Mouse (Mus musculus): ENCODE measurements around the gene Cd160. TPM values are rescaled to one million over a fixed set of nuclear protein-coding genes. Genes with fewer than 3 reads are reported as not detected.
A peak's percentile ranks its signal among the peaks of the same experiment; 100 is the strongest.

Cd160 gene
- polyA plus RNA-seq, 1 experiment: not detected

- no peaks in the 10 kb centered on the region for H3K36me3 ChIP-seq (ENCODE audit: control insufficient read depth, insufficient read depth, low read length)
- H3K27me3 ChIP-seq (ENCODE audit: control insufficient read depth, insufficient read depth, low read length): no peaks in the 10 kb centered on the region
- no peaks in the 10 kb centered on the region for H3K4me1 ChIP-seq (ENCODE audit: control insufficient read depth, insufficient read depth, low read length)
- TF ChIP-seq POLR2A (IDR thresholded peaks at IDR 0.05; ENCODE audit: control insufficient read depth, low read depth, low read length) (no peak), CTCF (IDR thresholded peaks at IDR 0.05; ENCODE audit: control insufficient read depth, insufficient read depth, insufficient replicate concordance, low read depth, low read length) (no peak)
- no peak overlapping the region for H3K4me3 ChIP-seq (ENCODE audit: control insufficient read depth, low read depth, low read length)
- no peak overlapping the region for H3K27ac ChIP-seq (ENCODE audit: control insufficient read depth, insufficient read depth, low read depth, low read length)
These were observed 17.8 kb upstream of the Cd160 start for GRCm38 (mm10) chr3:96846985-96847384.

DNA sequence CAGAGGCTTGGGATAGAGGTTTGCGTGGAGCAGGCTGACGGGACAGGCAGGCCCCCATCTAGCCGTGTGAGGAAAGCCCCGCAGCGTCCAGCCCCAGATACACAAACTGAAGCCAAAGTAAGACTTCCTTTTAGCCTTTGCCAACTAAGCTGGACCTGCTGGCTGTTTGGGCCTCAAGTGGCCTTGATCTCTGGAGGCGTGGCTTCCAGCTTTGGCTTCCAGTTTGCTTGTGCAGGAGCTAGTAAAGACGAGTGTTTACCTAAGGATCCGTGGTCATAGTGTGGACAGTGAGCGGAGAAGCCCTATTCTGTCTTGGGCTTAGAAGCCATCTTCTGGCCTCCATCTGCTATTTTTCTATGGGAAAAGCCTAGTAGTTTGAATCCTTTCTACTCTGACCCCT is 16.7 kb upstream of the Cd160 start:
- TF ChIP-seq POLR2A (IDR thresholded peaks at IDR 0.05; ENCODE audit: control insufficient read depth, low read depth, low read length) (no peak), CTCF (IDR thresholded peaks at IDR 0.05; ENCODE audit: control insufficient read depth, insufficient read depth, insufficient replicate concordance, low read depth, low read length) (no peak)
- Histone ChIP-seq H3K4me1 (ENCODE audit: control insufficient read depth, insufficient read depth, low read length) (no peaks in the 10 kb centered on the region), H3K27ac (ENCODE audit: control insufficient read depth, insufficient read depth, low read depth, low read length) (no peak overlapping the region), H3K27me3 (ENCODE audit: control insufficient read depth, insufficient read depth, low read length) (no peaks in the 10 kb centered on the region), H3K4me3 (ENCODE audit: control insufficient read depth, low read depth, low read length) (no peak overlapping the region), H3K36me3 (ENCODE audit: control insufficient read depth, insufficient read depth, low read length) (no peaks in the 10 kb centered on the region)

DNA sequence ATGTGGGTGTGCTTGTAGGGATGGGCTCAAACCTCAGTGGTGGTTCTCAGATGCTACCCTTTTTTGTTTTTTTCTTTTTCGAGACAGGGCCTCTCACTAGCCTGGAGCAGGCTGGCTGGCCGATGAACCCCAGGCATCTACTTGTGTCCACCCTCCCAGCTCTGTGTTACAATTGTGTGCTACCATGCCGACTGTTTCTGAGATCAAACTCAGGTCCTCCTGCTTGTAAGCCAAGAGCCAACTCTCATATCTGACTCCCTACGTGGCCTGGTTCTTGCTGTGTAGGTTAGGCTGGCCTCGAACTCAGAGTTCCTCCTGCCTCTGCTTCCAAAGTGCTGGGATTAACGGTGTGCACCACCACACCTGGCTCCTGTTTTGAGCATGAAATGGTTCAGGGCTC is 16.0 kb upstream of the Cd160 start:
- no peaks in the 10 kb centered on the region for H3K36me3 ChIP-seq (ENCODE audit: control insufficient read depth, insufficient read depth, low read length)
- H3K4me3 ChIP-seq (ENCODE audit: control insufficient read depth, low read depth, low read length): no peak overlapping the region
- no peak for TF ChIP-seq POLR2A (IDR thresholded peaks at IDR 0.05; ENCODE audit: control insufficient read depth, low read depth, low read length)
- no peak for TF ChIP-seq CTCF (IDR thresholded peaks at IDR 0.05; ENCODE audit: control insufficient read depth, insufficient read depth, insufficient replicate concordance, low read depth, low read length)
- no peak overlapping the region for H3K27ac ChIP-seq (ENCODE audit: control insufficient read depth, insufficient read depth, low read depth, low read length)
- H3K4me1 ChIP-seq (ENCODE audit: control insufficient read depth, insufficient read depth, low read length): no peaks in the 10 kb centered on the region
- no peaks in the 10 kb centered on the region for H3K27me3 ChIP-seq (ENCODE audit: control insufficient read depth, insufficient read depth, low read length)

DNA sequence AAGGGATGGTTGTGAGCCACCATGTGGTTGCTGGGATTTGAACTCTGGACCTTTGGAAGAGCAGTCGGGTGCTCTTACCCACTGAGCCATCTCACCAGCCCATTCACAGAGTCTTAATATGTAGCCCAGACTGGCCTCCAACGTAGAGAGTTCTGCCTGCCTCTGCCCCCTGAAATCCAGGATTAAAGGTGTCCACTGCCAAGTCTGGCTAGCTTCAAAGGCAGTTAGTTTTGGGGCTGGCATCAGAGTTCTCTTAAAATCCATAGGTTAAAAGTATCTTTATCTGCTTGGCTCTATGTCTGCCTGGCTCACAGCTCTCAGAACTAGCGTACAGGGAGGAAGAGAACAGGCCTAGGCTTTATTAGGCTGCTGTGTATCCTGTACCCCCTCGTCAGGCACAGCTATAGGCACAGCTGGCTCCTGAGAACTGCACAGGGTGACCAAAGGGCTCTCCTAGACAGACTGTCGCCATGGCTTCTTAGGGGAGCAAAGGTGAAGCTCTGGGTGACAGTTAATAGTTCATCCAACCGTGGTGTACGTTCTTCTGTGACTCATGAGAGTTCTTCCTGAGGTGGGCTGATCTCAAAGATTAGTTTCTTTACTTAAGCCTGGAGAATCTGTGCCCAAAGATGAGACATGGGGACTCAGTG is 10.0 kb upstream of the Cd160 start:
- H3K4me3 ChIP-seq (ENCODE audit: control insufficient read depth, low read depth, low read length): no peak overlapping the region
- H3K4me1 ChIP-seq (ENCODE audit: control insufficient read depth, insufficient read depth, low read length): peaks cover 3% of the 10 kb centered on the region; the same call in 1 of the 2 replicates
- TF ChIP-seq CTCF (IDR thresholded peaks at IDR 0.05; ENCODE audit: control insufficient read depth, insufficient read depth, insufficient replicate concordance, low read depth, low read length) (no peak), POLR2A (IDR thresholded peaks at IDR 0.05; ENCODE audit: control insufficient read depth, low read depth, low read length) (no peak)
- no peak overlapping the region for H3K27ac ChIP-seq (ENCODE audit: control insufficient read depth, insufficient read depth, low read depth, low read length)
- H3K36me3 ChIP-seq (ENCODE audit: control insufficient read depth, insufficient read depth, low read length): no peaks in the 10 kb centered on the region
- H3K27me3 ChIP-seq (ENCODE audit: control insufficient read depth, insufficient read depth, low read length): no peaks in the 10 kb centered on the region

GRCm38 (mm10) chr3:96836414-96836813 is 7.3 kb upstream of the Cd160 start:
- H3K4me3 ChIP-seq (ENCODE audit: control insufficient read depth, low read depth, low read length): peak overlapping the region; percentile 57; the same call in 1 of the 2 replicates
- H3K4me1 ChIP-seq (ENCODE audit: control insufficient read depth, insufficient read depth, low read length): peaks cover 3% of the 10 kb centered on the region; the same call in 1 of the 2 replicates
- no peaks in the 10 kb centered on the region for H3K36me3 ChIP-seq (ENCODE audit: control insufficient read depth, insufficient read depth, low read length)
- H3K27ac ChIP-seq (ENCODE audit: control insufficient read depth, insufficient read depth, low read depth, low read length): no peak overlapping the region
- no peak for TF ChIP-seq CTCF (IDR thresholded peaks at IDR 0.05; ENCODE audit: control insufficient read depth, insufficient read depth, insufficient replicate concordance, low read depth, low read length)
- TF ChIP-seq POLR2A (IDR thresholded peaks at IDR 0.05; ENCODE audit: control insufficient read depth, low read depth, low read length): no peak
- H3K27me3 ChIP-seq (ENCODE audit: control insufficient read depth, insufficient read depth, low read length): no peaks in the 10 kb centered on the region

- Histone ChIP-seq H3K4me3 (ENCODE audit: control insufficient read depth, low read depth, low read length) (peak overlapping the region; percentile 67), H3K36me3 (ENCODE audit: control insufficient read depth, insufficient read depth, low read length) (no peaks in the 10 kb centered on the region), H3K27me3 (ENCODE audit: control insufficient read depth, insufficient read depth, low read length) (no peaks in the 10 kb centered on the region), H3K4me1 (ENCODE audit: control insufficient read depth, insufficient read depth, low read length) (peaks cover 3% of the 10 kb centered on the region; the same call in 1 of the 2 replicates), H3K27ac (ENCODE audit: control insufficient read depth, insufficient read depth, low read depth, low read length) (no peak overlapping the region)
- TF ChIP-seq POLR2A (IDR thresholded peaks at IDR 0.05; ENCODE audit: control insufficient read depth, low read depth, low read length) (no peak), CTCF (IDR thresholded peaks at IDR 0.05; ENCODE audit: control insufficient read depth, insufficient read depth, insufficient replicate concordance, low read depth, low read length) (no peak)
These were observed 5.6 kb upstream of the Cd160 start for GRCm38 (mm10) chr3:96834587-96835348.

DNA sequence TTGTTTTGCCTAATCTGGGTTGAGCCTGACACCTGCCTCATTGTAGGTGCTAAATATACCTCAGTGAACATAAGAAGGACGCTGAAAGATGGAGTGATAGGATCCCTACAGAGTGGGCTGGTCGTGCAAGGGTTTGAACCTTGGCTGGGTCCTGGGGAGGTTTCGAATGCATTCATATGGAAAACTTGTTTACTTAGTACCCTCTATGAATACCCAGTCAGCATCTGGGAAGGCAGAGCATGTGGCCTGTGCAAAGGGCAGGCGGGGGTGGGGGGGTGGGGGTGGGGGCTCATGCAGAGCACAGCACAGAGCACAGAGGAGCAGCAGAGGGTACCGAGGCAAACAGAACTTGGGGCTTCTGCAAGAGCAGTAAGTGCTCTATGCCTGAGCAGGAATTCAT is 3.8 kb upstream of the Cd160 start:
- Histone ChIP-seq H3K4me3 (ENCODE audit: control insufficient read depth, low read depth, low read length) (peak overlapping the region; percentile 77), H3K27ac (ENCODE audit: control insufficient read depth, insufficient read depth, low read depth, low read length) (no peak overlapping the region), H3K36me3 (ENCODE audit: control insufficient read depth, insufficient read depth, low read length) (no peaks in the 10 kb centered on the region), H3K27me3 (ENCODE audit: control insufficient read depth, insufficient read depth, low read length) (no peaks in the 10 kb centered on the region), H3K4me1 (ENCODE audit: control insufficient read depth, insufficient read depth, low read length) (peaks cover 6% of the 10 kb centered on the region; the same call in 1 of the 2 replicates)
- TF ChIP-seq CTCF (IDR thresholded peaks at IDR 0.05; ENCODE audit: control insufficient read depth, insufficient read depth, insufficient replicate concordance, low read depth, low read length) (no peak), POLR2A (IDR thresholded peaks at IDR 0.05; ENCODE audit: control insufficient read depth, low read depth, low read length) (no peak)
